Mouse (Mus musculus) heart, embryonic 10.5 days (tissue): ENCODE data around the gene Cxcl1. TPM values are rescaled to one million over a fixed set of nuclear protein-coding genes. Genes with fewer than 3 reads are reported as not detected.
A peak's percentile ranks its signal among the peaks of the same experiment; 100 is the strongest.

Source experiments
- DNase-seq: peaks from one replicate; pipeline ENCODE4 v3.0.0-alpha.2; 2017; ENCODE audit warnings: low spot score
- H3K27ac ChIP-seq: fragments of 300-500 bp; sonication (generic); 2 replicates; pipeline ENCODE4 v1.5.1; 2016; ENCODE audit warnings: mild to moderate bottlenecking
- H3K27me3 ChIP-seq: fragments of 300-500 bp; sonication (generic); 2 replicates; pipeline ENCODE4 v1.6.1; 2016; ENCODE audit warnings: mild to moderate bottlenecking; ENCODE audit not compliant: poor library complexity, insufficient read depth, severe bottlenecking
- H3K36me3 ChIP-seq: fragments of 300-500 bp; sonication (generic); 2 replicates; pipeline ENCODE4 v1.6.1; 2016; ENCODE audit warnings: mild to moderate bottlenecking, moderate library complexity
- H3K4me1 ChIP-seq: fragments of 300-500 bp; sonication (generic); 2 replicates; pipeline ENCODE4 v1.6.1; 2016; ENCODE audit warnings: mild to moderate bottlenecking
- H3K4me3 ChIP-seq: fragments of 300-500 bp; sonication (generic); 2 replicates; pipeline ENCODE4 v1.5.1; 2016; ENCODE audit warnings: mild to moderate bottlenecking, moderate library complexity
- H3K9me3 ChIP-seq: fragments of 300-500 bp; sonication (generic); 2 replicates; pipeline ENCODE4 v1.6.1; 2016; ENCODE audit warnings: mild to moderate bottlenecking, moderate library complexity
- WGBS: fragments of 180-500 bp; shearing (Covaris S2); methylation state at CpG from one replicate; pipeline ENCODE4 v1.1.7; 2016; 5-methylcytosine and 5-hydroxymethylcytosine counted together
- polyA plus RNA-seq: library from polyadenylated mRNA; unstranded; fragments of >200 nt; fragmentation: Nextera tagmentation; extraction: Ambion mirVana; gene quantifications from 2 replicates; pipeline ENCODE4 v1.2.1, GENCODE M21; 2016

Cxcl1 gene
- polyA plus RNA-seq, 1 experiment from 2014 or later, result 0.24 TPM

GRCm38 (mm10) chr5:90876045-90876444, 15.0 kb upstream of the Cxcl1 start:
- H3K4me3 ChIP-seq, result no peak overlapping the region
- WGBS, result 44% methylated on average over 4 of the region's 4 CpGs

GRCm38 (mm10) chr5:90876471-90877172, 14.4 kb upstream of the Cxcl1 start:
- no peak for DNase-seq
- Histone ChIP-seq H3K27ac (no peak overlapping the region), H3K27me3 (no peaks in the 10 kb centered on the region), H3K9me3 (no peaks in the 10 kb centered on the region), H3K36me3 (no peaks in the 10 kb centered on the region), H3K4me1 (no peaks in the 10 kb centered on the region), H3K4me3 (no peak overlapping the region)
- 77% methylated on average over 8 of the region's 8 CpGs for WGBS

More at GRCm38 (mm10) chr5:90876045-90876444, 15.0 kb upstream of the Cxcl1 start:
- Histone ChIP-seq H3K27me3 (no peaks in the 10 kb centered on the region), H3K9me3 (no peaks in the 10 kb centered on the region), H3K27ac (0 out of 2 replicates have a peak overlapping the region, but pooled peaks have one; percentile 2), H3K36me3 (no peaks in the 10 kb centered on the region), H3K4me1 (no peaks in the 10 kb centered on the region)
- DNase-seq, result peak; percentile 81

DNA sequence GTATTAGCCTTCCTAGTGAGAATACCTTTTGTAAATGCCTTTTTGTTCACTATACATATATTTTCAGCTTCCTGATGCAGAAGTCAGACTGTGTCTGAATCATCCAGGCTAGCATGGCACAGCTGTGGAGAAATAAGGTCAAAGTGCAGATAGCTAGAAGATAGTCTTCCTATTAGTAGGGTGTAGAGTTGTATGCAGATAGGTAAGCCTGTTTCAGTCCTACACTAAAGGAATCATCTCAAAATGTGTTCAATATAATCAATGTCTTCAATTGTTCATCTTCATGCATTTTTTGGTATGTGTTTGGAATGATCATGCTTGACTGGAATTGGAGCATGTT, 13.9 kb upstream of the Cxcl1 start:
- Histone ChIP-seq H3K4me1 (no peaks in the 10 kb centered on the region), H3K9me3 (no peaks in the 10 kb centered on the region), H3K36me3 (no peaks in the 10 kb centered on the region), H3K4me3 (no peak overlapping the region), H3K27me3 (no peaks in the 10 kb centered on the region), H3K27ac (no peak overlapping the region)
- DNase-seq, result no peak

GRCm38 (mm10) chr5:90879307-90880014, 11.6 kb upstream of the Cxcl1 start:
- Histone ChIP-seq H3K27me3 (no peaks in the 10 kb centered on the region), H3K4me1 (no peaks in the 10 kb centered on the region), H3K9me3 (no peaks in the 10 kb centered on the region), H3K27ac (no peak overlapping the region), H3K4me3 (no peak overlapping the region), H3K36me3 (no peaks in the 10 kb centered on the region)
- no peak for DNase-seq
- WGBS, result 81% methylated on average over 3 of the region's 3 CpGs

- Histone ChIP-seq H3K36me3 (no peaks in the 10 kb centered on the region), H3K4me3 (no peak overlapping the region), H3K9me3 (no peaks in the 10 kb centered on the region), H3K27me3 (no peaks in the 10 kb centered on the region), H3K4me1 (no peaks in the 10 kb centered on the region), H3K27ac (no peak overlapping the region)
- DNase-seq, result no peak
- WGBS, result 88% methylated on average over 7 of the region's 7 CpGs
Measured at GRCm38 (mm10) chr5:90880335-90880850, 10.6 kb upstream of the Cxcl1 start.

DNA sequence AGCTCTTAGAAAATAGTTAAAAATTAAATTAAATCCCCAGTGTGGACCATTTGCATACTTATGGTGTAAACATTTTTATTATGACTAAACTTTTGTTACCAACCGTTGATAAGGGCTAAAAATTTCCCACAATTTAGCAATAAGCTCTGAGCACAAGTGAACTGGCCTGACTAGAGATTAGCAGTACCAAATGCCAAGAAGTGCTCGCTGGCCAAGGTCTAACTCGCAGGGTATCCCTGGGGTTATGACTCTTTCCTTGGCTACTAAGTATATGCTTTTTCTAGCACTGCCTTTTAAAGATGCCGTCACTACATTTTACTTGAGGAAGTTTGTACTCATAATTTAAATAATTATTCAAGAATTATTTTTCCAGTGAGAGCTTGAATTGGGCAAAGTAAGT, 10.0 kb upstream of the Cxcl1 start:
- DNase-seq, result no peak
- H3K9me3 ChIP-seq, result no peaks in the 10 kb centered on the region
- 88% methylated on average over 4 of the region's 4 CpGs for WGBS
- H3K27ac ChIP-seq, result no peak overlapping the region
- no peaks in the 10 kb centered on the region for H3K27me3 ChIP-seq
- H3K4me3 ChIP-seq, result no peak overlapping the region
- no peaks in the 10 kb centered on the region for H3K36me3 ChIP-seq
- no peaks in the 10 kb centered on the region for H3K4me1 ChIP-seq

DNA sequence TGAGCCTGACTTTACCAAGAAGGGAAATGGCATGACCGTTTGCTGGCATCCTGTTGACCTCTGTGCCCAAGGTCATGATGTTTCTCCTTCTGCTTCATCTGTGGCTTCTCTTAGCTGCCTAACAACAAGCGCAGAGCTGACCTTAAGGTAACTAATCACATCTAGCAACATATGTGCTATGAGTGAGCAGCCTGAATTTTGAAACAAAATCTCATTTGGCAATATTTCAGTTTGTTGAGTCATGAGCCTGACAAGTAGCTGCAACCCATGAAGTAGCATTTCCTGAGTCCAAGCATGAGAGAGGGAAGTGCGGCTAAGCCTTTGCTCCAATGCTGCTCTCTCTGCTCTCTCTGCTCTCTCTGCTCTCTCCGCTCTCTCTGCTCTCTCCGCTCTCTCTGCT, 9.4 kb upstream of the Cxcl1 start:
- WGBS, result 86% methylated on average over 5 of the region's 5 CpGs
- Histone ChIP-seq H3K9me3 (no peaks in the 10 kb centered on the region), H3K36me3 (no peaks in the 10 kb centered on the region), H3K27me3 (no peaks in the 10 kb centered on the region), H3K4me1 (no peaks in the 10 kb centered on the region), H3K27ac (no peak overlapping the region), H3K4me3 (no peak overlapping the region)
- DNase-seq, result no peak

DNA sequence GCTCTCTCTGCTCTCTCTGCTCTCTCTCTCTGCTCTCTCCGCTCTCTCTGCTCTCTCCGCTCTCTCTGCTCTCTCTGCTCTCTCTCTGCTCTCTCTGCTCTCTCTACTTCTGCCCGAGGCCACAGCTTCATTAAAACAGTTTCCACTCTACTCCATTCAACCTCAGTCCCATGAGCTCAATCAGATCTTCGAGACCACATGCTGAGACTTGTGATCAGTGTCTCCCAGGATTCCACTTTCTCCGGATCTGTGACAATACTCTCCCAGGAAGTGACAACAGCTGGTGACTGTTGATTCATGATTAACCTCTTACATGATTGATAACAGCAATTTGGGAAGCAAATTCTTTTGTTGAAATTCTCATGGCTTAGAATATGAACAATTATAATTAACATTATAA, 8.9 kb upstream of the Cxcl1 start:
- 83% methylated on average over 5 of the region's 5 CpGs for WGBS

GRCm38 (mm10) chr5:90884628-90885242, 6.3 kb upstream of the Cxcl1 start:
- H3K27ac ChIP-seq, result no peak overlapping the region
- H3K4me1 ChIP-seq, result no peaks in the 10 kb centered on the region
- 44% methylated on average over 2 of the region's 2 CpGs for WGBS
- no peak for DNase-seq
- H3K9me3 ChIP-seq, result no peaks in the 10 kb centered on the region
- H3K36me3 ChIP-seq, result no peaks in the 10 kb centered on the region
- no peaks in the 10 kb centered on the region for H3K27me3 ChIP-seq
- H3K4me3 ChIP-seq, result no peak overlapping the region

More for the DNA sequence above, 8.9 kb upstream of the Cxcl1 start:
- Histone ChIP-seq H3K36me3 (no peaks in the 10 kb centered on the region), H3K4me3 (no peak overlapping the region), H3K27ac (no peak overlapping the region), H3K9me3 (no peaks in the 10 kb centered on the region), H3K27me3 (no peaks in the 10 kb centered on the region), H3K4me1 (no peaks in the 10 kb centered on the region)
- DNase-seq, result no peak

DNA sequence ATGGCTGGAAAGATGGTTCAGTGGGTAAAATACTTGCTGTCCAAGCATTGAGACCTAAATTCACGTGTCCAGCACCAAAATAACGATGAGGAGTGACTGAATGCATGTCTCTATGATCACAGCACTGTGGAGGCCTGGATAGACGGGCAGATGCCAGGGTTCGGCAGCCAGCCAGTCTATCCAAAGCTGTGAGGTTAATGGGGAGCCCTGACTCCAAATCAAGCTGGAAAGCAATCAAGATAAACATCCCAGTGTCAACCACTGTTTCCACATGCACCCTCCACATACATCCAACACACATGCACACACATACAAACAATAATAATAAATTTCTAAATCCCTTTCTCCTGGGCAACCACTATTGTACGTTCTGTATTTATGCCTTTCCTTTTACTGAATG, 2.4 kb upstream of the Cxcl1 start:
- no peak for DNase-seq
- Histone ChIP-seq H3K9me3 (no peaks in the 10 kb centered on the region), H3K27ac (no peak overlapping the region), H3K4me3 (no peak overlapping the region), H3K4me1 (0 out of 2 replicates have a peak, but pooled peaks cover 4% of the 10 kb centered on the region), H3K27me3 (no peaks in the 10 kb centered on the region), H3K36me3 (no peaks in the 10 kb centered on the region)
- 82% methylated on average over 5 of the region's 5 CpGs for WGBS

- Histone ChIP-seq H3K27ac (peak overlapping the region; percentile 84), H3K36me3 (no peaks in the 10 kb centered on the region), H3K27me3 (no peaks in the 10 kb centered on the region), H3K4me3 (peak overlapping the region; percentile 68), H3K4me1 (0 out of 2 replicates have a peak, but pooled peaks cover 4% of the 10 kb centered on the region), H3K9me3 (no peaks in the 10 kb centered on the region)
- 28% methylated on average over 10 of the region's 10 CpGs for WGBS
- no peak for DNase-seq
Measured at GRCm38 (mm10) chr5:90891464-90891813, 398 bp downstream of the Cxcl1 start.

DNA sequence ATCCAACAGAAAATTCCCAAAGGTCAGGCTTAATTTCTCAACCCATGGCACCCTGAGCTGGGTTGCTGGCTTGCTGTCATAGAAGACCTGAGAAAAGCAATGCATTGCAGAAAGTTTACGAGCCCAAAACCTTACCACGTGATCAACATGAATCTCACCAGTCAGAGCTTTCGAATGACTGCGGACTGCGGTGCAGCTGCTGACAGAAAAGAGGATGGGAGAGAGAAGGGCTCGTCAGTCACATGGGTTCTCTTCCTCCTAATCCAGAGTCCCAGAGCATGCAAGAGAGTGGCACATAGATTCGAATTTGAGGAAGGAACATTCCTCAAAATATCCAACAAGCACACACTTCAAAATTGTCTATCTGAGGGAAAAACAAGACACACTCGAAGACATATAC, 3.2 kb downstream of the Cxcl1 start:
- no peak for DNase-seq
- 66% methylated on average over 8 of the region's 8 CpGs for WGBS
- Histone ChIP-seq H3K4me3 (no peak overlapping the region), H3K9me3 (no peaks in the 10 kb centered on the region), H3K36me3 (no peaks in the 10 kb centered on the region), H3K27me3 (no peaks in the 10 kb centered on the region), H3K27ac (no peak overlapping the region), H3K4me1 (0 out of 2 replicates have a peak, but pooled peaks cover 4% of the 10 kb centered on the region)

- Histone ChIP-seq H3K27ac (no peak overlapping the region), H3K4me3 (no peak overlapping the region), H3K27me3 (no peaks in the 10 kb centered on the region), H3K36me3 (no peaks in the 10 kb centered on the region), H3K9me3 (no peaks in the 10 kb centered on the region), H3K4me1 (no peaks in the 10 kb centered on the region)
- no peak for DNase-seq
- WGBS, result 72% methylated on average over 3 of the region's 3 CpGs
Measured at GRCm38 (mm10) chr5:90897429-90897828, 6.4 kb downstream of the Cxcl1 start.
